In the genomic region with DNA sequence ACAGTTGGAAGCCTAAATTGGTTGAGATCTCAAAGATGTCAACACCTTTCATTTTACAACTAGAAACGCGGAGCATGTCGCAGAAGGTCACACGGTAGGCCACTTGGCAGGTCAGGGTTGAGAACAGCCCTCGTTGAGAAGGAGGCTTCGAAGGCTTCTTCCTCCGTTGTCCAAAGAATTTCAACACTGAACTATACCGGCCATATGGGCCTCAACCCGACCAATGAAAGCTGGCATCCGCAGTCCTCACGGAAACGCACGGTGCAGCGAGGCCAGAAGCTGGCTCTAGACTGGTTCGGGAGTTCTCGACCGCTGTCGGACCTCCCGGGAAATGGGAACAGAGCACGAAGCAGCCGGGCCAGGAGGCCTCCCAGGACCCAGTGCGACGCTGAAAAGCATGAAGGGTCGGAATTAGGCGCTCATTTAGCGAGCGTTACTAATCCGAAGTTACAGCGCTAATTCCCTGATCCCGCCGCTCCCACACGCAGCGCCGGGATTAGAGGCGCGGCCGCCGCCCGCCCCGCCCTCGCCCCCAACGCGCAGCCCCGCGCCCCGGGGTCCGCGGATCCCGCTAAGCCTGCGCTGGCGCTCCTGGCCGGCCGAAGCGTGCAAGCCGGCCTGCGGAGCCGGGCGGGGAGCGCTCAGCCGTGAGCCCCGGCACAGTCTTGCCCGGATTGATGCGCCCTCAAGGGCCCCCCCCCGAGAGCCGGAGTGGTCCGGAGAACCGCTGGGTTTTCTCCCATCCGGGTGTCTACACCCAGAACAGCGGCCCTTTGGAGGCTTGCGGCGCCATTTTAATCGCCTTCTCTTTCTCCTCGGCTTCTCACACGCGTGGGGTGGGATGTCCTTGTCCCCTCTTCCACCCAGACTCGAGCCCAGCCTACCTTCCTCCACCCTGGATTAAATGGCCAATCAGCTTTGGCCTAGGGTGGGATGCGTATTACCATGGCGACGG, we compare ENCODE assay signal across 9 mouse cellular contexts. TPM values are rescaled to one million over a fixed set of nuclear protein-coding genes. Genes with fewer than 3 reads are reported as not detected.
DNase-seq lines count a peak whose midpoint lies in the region; ATAC-seq and TF ChIP-seq lines count a peak whose summit lies in the region.
"Had no signal": no experiment of that assay in that cellular context is flagged by ENCODE, and none has a peak within 500 bp of the region (broad histone marks: within the 10 kb centered on the region; RNA-seq: fewer than 3 reads in every experiment).

No protein-coding gene starts in this region.

- H3K9ac ChIP-seq in heart, embryonic 14.5 days (ENCODE audit: low read length) = no peak overlapping the region

- peak overlapping the region in 1 of 2 experiments; percentile 25; a peak in 2 of 4 replicates for H3K4me3 ChIP-seq in heart, embryonic 14.5 days (ENCODE audit: control insufficient read depth in 1 of 2, insufficient read depth in 1 of 2, low read depth in 1 of 2, low read length in 2 of 2)
- peak overlapping the region; percentile 90 for H3K4me3 ChIP-seq in testis, adult 2 months (ENCODE audit: control insufficient read depth, low read depth, low read length)
- H3K4me3 ChIP-seq in limb, embryonic 10.5 days = peak overlapping the region; percentile 32

- no peak for TF ChIP-seq POLR2A in testis, adult 2 months (IDR thresholded peaks at IDR 0.05; ENCODE audit: control insufficient read depth, low read depth, low read length)

- peaks cover 0 to 17% of the 10 kb centered on the region in 2 experiments; a peak in 1 of 4 replicates for H3K4me1 ChIP-seq in heart, embryonic 14.5 days (ENCODE audit: control insufficient read depth in 2 of 2, insufficient read depth in 2 of 2, low read length in 2 of 2)
- H3K4me1 ChIP-seq in testis, adult 2 months (ENCODE audit: control insufficient read depth, insufficient read depth, low read length) = peaks cover 10% of the 10 kb centered on the region
- peaks cover 29% of the 10 kb centered on the region for H3K4me1 ChIP-seq in limb, embryonic 10.5 days

- no peak for TF ChIP-seq CTCF in testis, adult 2 months (IDR thresholded peaks at IDR 0.05; ENCODE audit: control insufficient read depth, insufficient read depth, insufficient replicate concordance, low read depth, low read length)

- DNase-seq in heart, adult 8-10 months (ENCODE audit: low spot score) = no peak
- DNase-seq in testis, postnatal 10 days (ENCODE audit: low spot score) = no peak
- DNase-seq in limb, embryonic 10.5 days (ENCODE audit: low spot score) = no peak
- DNase-seq in spleen, adult 12 weeks (ENCODE audit: low spot score) = no peak
- DNase-seq in urinary bladder, postnatal 14 days (ENCODE audit: low spot score) = no peak
- no peak for DNase-seq in heart, postnatal 25 days (ENCODE audit: low spot score)
- DNase-seq: kidney, postnatal 25 days had no signal

- peak overlapping the region; percentile 53 for H3K4me2 ChIP-seq in heart, embryonic 14.5 days (ENCODE audit: low read length)

- no peaks in the 10 kb centered on the region for H3K9me3 ChIP-seq in heart, embryonic 14.5 days (ENCODE audit: control insufficient read depth, low read length)
- H3K9me3 ChIP-seq in limb, embryonic 10.5 days (replicated peaks) = no peaks in the 10 kb centered on the region

- no peak overlapping the region for H3K27ac ChIP-seq in heart, embryonic 14.5 days (replicated peaks in 1 of 2; ENCODE audit: control insufficient read depth in 1 of 2, insufficient read depth in 1 of 2, low read depth in 2 of 2, low read length in 2 of 2)
- H3K27ac ChIP-seq in testis, adult 2 months (ENCODE audit: control insufficient read depth, insufficient read depth, low read depth, low read length) = no peak overlapping the region
- no peak overlapping the region for H3K27ac ChIP-seq in limb, embryonic 10.5 days

- H3K27me3 ChIP-seq in heart, embryonic 14.5 days (ENCODE audit: control insufficient read depth, insufficient read depth, low read length) = peaks cover 99% of the 10 kb centered on the region
- H3K27me3 ChIP-seq in testis, adult 2 months (ENCODE audit: control insufficient read depth, insufficient read depth, low read length) = no peaks in the 10 kb centered on the region; the same call in 1 of the 2 replicates
- H3K27me3 ChIP-seq in limb, embryonic 10.5 days (ENCODE audit: low read depth, poor library complexity, severe bottlenecking) = peaks cover 100% of the 10 kb centered on the region

- intact Hi-C loops in heart, postnatal 25 days (cut with DNase I) = no loop called here

- H3K36me3 ChIP-seq in heart, embryonic 14.5 days (ENCODE audit: control insufficient read depth, insufficient read depth, low read length) = no peaks in the 10 kb centered on the region
- no peaks in the 10 kb centered on the region for H3K36me3 ChIP-seq in testis, adult 2 months (ENCODE audit: control insufficient read depth, insufficient read depth, low read length)
- no peaks in the 10 kb centered on the region for H3K36me3 ChIP-seq in limb, embryonic 10.5 days

- WGBS in heart, embryonic 14.5 days = 1% methylated on average over 79 of the region's 79 CpGs
- WGBS in limb, embryonic 10.5 days = under 1% methylated on average over 79 of the region's 79 CpGs

- ATAC-seq in heart, embryonic 14.5 days (ENCODE audit: insufficient number of reproducible peaks, insufficient read depth, low FRiP score, low read depth) = no peak

RNA-seq across cellular contexts. Expression of a gene that starts 42.4 kb away (rescaled TPM):
- polyA plus RNA-seq in heart, embryonic 14.5 days (2014; fragmentation: Nextera tagmentation; extraction: Ambion mirVana) = 26.3 and 31.0 TPM in 2 replicates
- 10 to 100 TPM; 65.9 to 72.3 (median 69.9) TPM for total RNA-seq in heart, adult 8-10 months (2022)
- 74.5 and 78.3 TPM in 2 replicates for polyA plus RNA-seq in testis, adult 2 months (2012; rRNA removed)
- polyA plus RNA-seq in limb, embryonic 10.5 days (2016; fragmentation: Nextera tagmentation; extraction: Ambion mirVana) = 41.1 and 42.3 TPM in 2 replicates
- 10 to 100 TPM; 56.9 to 57.3 TPM for total RNA-seq in heart, postnatal 25 days (2021)
